Mouse (Mus musculus) kidney, adult 18-20 months (tissue): ENCODE data around the gene Ppp2r5e.
A peak's percentile ranks its signal among the peaks of the same experiment; 100 is the strongest.

Experiments
- DNase-seq: peaks from one replicate; pipeline ENCODE4 v3.0.0; 2021

The Ppp2r5e gene

DNA sequence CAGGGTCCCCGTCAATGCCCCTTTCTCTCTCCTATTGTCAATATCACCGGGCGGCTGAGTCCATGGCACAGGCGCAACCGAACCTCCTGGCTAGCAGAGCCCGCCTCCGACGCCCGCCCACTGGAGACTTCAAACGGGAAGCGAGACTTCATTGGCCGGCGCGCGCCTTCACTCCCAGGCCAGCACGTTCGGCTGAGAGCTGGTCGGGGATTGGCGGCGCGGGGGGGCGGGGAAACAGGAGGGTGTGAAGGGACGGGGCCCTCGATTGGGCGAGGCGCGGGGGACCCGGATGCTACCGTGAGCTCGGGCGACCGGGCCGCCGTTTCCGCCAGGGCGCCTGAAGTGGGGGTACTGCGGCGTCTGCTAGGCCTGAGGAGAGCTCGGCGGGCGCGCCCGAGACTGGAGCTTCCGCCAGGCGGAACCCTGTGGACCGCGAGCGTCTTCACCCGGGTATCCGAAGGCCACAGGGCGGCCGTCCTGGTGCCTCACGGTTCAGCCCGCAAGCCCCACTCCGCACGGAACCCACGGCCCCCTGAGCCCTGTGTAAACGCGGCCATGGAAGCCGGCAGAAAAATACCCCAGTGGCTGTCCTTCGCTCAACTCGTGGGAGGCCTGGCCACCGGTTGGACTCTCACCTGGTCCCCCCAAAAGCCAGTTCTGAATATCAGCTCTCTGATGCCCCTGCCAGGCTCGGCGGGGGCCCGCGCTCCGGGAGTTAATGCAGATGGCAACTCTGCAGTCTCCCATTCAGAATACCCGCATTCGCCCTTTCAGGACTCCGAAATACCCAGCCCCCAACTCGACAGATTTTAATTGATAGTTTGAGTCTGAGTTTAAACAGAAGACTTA lies at the start of gene Ppp2r5e:
Ppp2r5e (minus strand) TSS at position 92 of the 849 bp plus-strand sequence.
- peak; percentile 99 for DNase-seq

DNA sequence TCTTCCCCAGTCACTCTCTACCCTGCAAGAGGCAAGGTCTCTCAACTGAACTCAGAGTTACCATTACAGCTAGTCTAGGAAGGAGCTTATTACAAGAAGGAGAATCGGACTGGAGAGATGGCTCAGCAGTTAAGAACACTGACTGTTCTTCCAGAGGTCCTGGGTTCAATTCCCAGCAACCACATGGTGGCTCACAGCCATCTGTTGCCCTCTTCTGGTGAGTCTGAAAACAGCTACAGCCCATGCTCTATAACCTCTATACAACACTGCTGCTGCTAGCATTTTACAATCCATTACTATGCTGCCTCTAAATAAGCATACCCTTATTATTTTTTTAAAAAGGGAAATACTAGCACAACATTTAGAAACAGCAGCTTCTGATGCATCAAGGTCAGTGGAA lies 49.7 kb upstream of the Ppp2r5e start:
- DNase-seq = no peak

DNA sequence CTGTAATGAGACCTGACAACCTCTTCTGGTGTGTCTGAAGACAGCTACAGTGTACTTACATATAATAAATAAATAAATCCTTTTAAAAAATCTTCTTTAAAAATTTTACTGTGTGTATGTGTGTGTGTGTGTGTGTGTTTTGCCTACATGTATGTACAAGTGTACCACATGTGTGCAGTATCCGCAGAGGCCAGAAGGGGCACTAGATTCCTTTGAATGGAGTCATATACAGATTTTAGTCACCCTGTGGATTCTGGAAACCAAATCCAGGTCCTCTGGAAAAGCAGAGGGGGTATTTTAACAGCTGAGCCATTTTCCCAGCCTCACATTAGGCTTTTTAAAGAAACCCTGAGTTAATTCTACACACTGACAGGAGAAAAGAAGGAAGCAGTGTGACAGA lies 45.7 kb upstream of the Ppp2r5e start:
- DNase-seq = no peak

DNA sequence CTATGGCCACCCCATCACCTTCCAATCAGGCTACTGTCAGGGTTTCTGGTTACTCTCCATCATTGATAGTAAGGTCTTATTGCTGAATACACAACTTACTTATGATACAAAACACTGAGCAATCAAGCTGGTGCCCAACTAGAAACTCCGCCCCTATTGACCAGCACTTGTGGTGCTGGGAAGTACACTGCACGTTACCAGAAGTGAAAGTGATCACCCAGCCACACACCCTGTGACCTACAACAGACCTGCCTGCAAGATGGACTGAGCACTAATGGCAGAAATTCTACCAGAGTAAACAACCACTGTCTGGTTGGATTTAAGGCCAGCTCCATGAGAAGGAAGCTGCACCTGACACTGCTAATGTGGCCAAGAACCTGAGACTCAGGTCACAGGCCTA lies 42.3 kb upstream of the Ppp2r5e start:
- no peak for DNase-seq

DNA sequence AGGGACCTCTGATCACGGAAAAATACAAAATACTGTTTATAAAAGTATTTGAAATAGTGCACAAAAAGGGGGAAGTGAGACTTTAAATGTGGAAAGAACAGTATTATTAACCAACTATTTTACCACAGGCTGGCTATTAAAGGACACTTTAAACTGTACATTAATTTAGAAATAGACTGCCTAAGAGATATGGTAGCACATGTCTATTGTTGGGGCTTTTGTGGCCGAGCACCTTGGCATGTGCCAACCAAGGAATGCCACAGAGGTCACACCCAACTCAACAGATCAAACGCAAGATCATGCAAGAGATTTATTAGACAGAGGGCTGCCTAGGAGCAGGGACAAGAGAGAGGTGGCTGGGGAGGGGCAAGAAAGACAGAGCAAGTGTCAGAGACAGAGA lies 41.1 kb upstream of the Ppp2r5e start:
- DNase-seq = no peak

DNA sequence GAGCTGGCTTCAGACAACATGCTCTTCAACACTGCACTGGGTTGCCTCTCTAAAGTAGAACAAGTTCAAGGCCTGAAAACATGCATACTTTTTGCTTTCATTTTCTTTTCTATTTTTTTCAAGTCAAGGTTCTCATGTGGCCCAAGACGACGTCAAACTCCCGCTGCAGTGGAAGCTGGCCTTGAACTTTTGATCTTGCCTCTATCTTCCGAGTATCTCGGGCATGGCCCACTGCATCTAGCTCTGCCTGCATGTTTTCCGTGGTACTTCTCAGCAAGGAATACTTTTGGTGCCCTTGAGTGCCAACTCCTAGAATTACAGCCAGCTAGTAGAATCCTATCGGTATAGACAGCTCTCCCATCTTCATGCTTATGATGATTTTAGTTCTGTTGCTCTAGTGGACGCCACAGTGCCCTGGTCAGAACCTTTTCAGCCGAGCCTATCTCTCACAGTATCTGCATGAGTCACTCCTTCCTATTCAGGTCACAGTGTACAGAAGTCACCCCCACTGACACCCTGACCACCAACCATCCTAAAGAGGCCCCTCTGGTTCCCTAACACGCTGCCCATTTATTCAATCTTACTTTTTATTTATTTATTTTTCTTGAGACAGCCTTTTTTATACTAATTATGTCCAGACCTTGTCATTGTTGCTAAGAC lies 39.9 kb upstream of the Ppp2r5e start:
- DNase-seq = no peak

DNA sequence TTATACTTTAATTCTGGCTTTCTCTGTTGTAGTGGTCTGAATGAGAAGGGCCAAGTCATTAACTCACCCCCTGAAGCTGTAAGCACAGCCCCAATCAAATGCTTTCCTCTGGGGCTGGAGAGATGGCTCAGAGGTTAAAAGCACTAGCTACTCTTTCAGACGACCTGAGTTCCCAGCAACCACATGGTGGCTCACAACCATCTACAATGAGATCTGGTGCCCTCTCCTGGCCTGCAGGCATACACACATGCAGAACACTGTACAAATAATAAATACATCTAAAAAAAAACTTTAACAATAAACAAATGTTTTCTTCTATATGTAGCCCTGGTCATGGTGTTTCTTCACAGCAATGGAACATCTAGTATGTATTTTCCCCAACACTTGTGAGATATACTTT lies 33.6 kb upstream of the Ppp2r5e start:
- DNase-seq = no peak

DNA sequence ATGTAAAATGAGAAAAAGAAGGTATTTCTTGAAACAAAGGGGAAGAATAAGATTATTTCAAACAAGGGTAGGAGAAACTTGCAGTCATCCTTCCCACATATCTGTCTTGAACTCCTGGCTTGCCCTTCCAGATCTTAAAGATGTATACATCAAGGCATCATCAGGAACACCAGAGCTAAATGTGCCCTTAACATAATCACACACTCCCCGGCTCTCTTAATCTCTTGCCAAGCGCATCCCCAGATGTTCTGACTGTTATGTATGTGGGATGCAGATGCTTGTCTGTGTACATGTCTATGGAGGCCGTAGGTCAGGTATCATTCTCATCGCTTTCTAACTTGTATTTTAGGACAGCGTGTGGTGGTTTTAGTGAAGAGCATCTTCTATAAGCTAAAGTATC lies 27.2 kb upstream of the Ppp2r5e start:
- DNase-seq = no peak

DNA sequence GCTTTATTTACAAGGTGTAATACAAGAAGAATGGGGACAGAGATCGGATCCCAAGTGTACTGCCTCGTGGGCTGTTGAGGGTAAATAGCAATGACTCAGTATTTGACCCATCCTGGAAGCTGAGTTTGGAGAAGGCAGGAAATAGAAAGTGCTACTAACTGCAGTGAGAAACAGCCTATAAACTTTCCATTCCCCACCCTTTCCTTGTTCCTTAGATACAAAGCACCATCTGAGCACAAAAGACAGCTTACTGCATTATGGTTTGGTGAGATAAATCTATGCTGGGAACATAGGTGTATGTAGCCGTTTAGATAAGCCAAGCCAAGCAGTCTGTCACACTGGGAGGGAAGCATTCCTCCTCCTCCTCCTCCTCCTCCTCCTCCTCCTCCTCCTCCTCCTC lies 26.8 kb upstream of the Ppp2r5e start:
- DNase-seq = no peak

DNA sequence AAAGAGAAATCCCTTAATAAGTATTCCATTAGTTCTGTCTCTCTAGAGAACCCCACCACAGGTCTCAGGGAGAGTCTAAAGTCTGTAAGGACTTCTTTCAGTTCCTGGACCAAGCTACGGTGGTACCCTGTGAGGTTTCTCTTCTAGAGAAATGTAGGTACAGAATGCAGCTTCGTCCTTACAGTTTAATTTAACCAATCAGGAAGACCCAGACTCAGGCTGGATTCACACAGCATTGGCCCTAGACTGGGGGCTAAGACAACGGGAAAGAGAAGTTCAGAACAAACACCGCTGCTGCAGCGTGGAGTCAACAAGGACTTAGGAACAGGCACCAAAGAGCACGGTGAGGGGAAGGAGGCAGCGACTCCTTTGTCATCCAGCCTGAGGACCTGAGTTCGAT lies 20.8 kb upstream of the Ppp2r5e start:
- no peak for DNase-seq

DNA sequence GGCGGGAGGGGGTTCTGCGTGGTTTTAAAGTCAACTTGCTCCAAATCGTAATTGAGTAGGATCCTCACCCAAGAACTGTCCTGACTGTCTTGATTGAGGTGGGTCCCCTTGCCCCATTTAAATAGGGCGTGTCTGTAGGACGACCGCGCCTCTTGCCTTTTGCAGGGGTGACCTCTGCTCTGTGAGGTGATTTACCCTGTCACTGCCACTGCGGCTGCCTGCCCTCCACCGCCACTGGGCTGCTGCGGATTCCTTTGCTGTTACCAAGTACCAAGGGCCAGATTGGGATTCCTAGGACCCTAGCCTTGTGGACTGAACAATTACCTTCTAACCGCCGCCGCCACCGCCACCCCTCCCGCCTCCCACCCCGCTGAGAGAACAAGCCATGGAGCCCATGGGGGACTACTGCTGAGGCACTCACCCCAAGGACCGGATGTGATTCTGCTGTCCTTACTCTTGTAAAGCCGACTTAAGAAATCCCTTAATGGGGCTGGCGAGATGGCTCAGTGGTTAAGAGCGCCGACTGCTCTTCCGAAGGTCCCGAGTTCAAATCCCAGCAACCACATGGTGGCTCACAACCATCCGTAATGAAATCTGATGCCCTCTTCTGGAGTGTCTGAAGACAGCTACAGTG lies 20.2 kb upstream of the Ppp2r5e start:
- DNase-seq = peak; percentile 39

DNA sequence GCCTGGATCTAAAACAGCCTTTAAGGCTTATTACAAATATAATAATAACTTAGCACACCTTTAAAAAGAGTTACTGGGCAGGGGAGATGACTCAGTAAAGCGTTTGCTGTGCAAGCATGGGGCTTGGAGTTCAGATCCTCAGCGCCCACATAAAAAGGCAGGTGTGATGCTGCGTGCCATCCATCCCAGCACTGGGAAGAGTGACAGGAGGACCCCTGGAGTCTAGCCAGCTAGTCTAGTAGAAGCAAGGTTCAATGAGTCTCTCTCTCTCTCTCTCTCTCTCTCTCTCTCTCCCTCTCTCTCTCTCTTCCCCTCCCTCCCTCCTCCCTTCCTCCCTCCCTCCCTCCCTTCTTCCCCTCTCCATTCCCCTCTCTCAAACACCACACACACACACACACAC lies 19.5 kb upstream of the Ppp2r5e start:
- DNase-seq = no peak

DNA sequence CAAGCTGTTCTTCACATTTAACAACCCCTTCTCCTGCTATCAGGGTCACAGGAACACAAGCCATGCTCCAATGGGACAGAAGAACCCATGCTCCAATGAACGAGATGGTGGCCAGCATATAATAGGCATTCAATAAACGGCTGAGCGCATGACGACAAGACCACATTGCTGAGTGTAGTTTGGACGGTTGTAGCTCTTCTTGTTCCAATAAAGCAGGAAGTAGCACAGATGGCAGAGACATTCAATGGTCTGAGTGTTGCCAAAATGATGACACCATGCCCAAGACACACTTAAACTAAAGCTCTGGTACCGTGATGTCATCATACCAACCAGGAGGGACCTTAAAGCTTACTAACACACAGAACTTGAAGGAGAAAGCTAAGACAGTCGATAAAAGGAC lies 16.7 kb upstream of the Ppp2r5e start:
- DNase-seq = no peak

DNA sequence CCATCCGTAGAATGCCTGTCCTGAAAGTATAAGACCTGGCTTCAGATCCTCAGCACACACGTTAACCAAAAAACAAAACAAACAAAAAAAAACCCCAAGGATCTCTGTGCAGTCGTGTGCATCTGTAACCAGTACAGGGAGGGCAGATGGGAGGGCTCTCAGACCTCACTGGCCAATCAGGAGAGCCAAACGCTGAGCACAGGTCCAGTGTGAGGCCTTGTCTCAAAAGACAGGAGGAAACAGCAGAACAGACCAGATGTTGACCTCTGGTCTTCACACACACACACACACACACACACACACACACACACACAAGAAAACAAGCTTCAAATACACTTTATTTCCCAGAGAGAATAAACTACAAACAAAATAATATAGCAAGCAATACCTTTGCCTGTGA lies 3.4 kb upstream of the Ppp2r5e start:
- DNase-seq = peak; percentile 59

DNA sequence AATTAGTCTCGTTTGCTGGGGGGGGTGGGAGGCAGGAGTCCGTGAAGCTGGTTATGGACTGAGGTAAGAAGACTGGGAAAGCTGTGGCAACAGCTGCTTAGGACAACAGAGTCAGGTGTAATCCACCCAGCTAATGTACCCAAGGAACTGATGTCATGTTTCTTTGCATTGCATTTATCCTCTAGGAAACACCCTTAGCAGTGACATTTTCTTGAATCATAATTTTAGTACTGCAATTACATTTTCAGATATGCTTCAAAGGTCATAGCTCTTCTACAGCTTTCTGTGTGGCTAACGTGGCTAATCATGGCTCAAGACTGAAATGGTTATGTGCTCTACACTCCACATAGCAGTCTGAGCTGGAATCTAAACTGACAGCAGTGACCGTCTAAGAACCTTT lies 2.9 kb upstream of the Ppp2r5e start:
- DNase-seq = no peak

DNA sequence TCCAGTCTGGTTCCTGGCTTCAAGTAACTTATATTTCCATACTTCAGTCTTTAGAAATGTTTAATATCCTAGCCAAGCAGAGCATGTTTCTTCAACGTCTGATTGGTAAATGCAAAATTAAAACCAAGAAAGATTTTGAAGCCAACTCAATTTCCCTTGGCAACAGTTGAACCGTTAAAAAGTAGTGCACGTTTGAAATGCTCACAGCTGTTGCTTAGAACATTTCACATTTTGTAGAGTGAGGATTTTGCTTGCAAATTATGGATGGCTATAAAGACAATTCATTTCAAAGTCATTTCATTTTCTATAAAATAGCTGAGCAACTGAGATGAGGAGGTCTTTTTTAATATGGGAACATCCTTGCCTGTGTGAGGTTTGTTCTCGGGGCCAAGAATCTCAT lies 1.7 kb upstream of the Ppp2r5e start:
- no peak for DNase-seq

DNA sequence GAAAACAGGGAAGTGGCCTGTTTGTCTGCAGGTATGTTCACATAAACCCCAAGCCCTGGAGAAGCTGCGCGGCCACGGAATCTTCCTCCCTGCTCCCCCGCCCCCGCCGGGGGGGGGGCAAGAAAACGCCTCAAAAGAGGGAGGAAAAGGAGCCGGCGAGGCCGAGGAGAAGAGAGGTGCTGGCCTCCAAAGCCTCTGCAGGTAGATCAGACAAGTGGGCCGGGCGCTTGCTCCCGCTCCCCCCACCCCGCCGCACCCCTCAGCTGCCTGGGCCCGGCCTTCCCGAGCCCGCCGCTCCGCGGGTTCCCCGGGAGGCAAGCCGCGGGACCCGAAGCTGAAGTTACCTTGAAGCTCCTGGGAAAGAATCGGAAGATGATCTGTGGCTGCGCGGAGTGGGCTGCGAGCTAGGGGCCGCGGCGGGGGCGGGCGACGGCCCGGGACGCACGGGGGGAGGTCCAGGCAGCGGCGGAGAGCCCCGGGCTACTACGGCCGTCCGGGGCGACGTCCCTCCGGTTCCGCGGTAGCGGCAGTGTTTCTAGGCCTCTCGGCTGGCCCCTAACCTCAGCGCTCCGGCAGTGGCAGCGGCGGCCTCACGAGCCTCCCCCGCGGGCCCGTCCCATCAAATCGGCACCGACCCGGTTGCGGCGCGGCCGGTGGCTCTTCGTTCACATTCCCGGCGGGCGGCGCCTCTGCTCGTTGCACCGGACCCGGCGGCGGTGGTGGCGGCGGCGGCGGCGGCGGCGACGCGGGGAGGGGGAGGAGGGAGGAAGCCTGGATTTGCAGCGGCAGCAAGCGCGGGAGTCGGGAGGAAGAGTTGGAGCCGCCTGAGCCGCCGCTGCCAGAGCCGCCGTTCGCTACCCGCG lies 523 bp downstream of the Ppp2r5e start:
- DNase-seq = no peak

DNA sequence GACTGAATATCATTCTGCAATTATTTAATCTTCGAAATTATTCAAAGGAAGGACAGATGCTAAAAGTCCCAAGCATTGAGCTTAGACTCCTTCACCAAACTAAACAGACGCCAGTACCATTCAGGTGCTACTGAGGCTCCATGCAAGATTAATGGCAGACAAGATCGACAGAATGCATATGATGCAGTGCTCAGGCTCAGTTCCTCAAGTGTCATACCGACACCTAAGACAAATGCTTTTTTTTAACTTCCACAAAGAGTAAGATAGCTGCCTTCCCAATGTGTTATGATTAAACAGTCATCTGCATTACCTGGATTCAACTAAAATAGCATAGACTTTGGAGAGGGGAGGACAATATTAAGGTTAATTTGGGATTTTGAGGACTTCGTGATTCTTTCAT lies 1.6 kb downstream of the Ppp2r5e start:
- no peak for DNase-seq

DNA sequence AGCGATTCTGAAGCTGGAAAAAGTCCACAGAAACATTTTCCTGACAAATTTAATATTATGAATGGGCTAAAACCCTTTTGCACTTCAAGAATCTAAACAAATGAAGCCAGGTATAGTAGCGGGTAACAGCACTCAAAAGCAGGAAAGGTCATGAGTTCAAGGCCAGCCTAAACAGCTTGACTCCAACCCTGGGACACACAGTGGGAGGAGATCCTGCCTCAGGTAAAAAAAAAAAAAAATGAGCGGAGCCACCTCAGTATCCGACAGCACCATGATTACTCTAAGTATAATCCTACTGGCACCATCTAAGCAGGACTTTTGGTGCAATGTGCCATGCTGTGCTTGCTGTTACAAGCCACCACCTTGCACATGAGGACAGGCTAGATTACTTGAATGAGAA lies 2.2 kb downstream of the Ppp2r5e start:
- DNase-seq = no peak

DNA sequence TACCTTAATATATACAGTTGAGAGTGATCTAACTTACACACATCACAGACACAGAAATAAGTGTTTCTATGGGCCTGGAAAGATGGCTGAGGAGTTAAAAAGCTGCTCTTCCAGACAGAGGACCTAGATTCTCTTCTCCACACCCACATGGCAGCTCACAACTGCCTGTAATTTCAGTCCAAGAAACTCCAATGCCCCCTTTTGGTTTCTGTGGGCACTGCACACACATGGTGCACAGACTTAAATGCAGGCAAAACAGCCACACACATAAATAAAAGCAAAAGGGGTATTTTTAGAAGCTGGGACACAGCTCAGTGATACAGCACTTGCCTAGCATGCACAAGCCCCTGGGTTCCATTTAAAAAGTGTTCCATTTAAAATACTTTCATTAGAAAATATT lies 8.5 kb downstream of the Ppp2r5e start:
- no peak for DNase-seq

DNA sequence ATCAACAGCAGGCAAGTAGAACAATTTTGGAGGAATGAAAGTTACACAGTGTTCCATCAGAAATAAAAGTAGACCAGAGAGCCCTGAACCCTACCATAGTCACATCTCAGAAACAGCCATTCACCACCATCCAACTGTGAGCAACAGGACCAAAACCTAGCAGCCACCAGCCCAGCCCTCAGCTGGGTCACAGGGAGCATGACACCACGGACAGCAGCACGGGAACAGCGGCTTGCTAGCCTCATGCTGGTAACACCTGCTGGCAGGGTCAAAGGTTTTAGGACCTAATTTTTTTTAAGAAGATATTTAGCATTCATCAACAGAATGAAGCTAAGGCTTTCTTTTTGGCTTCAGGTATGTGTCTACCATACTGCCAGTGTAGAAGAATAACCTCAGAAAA lies 12.3 kb downstream of the Ppp2r5e start:
- no peak for DNase-seq

DNA sequence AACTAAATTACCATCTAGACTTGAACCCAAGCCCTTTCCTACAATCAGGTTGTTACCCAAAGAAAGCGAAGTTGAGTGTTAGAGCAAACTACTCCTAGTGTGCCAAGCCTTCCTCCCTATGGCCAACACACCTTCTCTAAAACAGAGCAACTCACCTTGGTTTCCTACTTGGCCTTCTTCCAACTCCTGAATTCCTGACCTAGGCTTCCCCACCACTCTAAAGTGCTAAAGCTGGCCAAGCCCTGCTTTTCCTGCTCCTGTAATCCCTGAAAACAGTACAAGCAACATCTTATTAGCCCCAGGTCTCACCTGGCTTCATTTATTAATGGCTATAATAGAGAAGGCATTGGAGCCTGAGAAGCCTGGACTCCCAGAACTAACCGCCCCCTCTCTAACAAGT lies 17.0 kb downstream of the Ppp2r5e start:
- DNase-seq = no peak

DNA sequence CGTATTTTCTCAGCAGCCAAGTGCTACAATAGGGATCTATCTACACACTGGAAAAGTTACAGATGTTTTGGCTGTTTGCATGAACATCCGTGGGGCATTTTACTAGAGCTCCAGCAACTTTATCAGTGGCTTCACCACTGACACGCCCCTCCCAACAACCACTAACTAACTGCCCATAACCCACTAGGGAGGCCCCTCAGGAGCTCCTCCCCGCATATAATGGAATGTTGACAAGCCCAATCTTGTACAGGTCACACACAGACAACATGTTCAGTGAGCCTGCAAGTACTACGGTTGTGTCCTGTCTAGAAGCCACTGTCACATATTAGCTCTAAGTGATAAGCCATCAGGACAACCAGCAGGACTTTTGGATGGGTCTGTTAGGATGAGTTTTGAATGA lies 18.8 kb downstream of the Ppp2r5e start:
- no peak for DNase-seq
